Mouse (Mus musculus): ENCODE data around the gene Adipor2.
"Not testable (repeated sequence)": the region's sequence is repeated elsewhere in the genome, so short reads cannot be mapped to it uniquely, and the experiment has no call there.

Gene Adipor2

GRCm38 (mm10) chr6:119395421-119396308 is 21.8 kb downstream of the Adipor2 start:
- intact Hi-C loops (cut with DNase I): no loop called here

- intact Hi-C loops (cut with DNase I): loop anchor here (5.0 kb wide), 1 partner anchor 34 kb away; no protein-coding TSS in a partner anchor
Observed at GRCm38 (mm10) chr6:119392836-119393235, 24.7 kb downstream of the Adipor2 start.

- intact Hi-C loops (cut with DNase I): loop anchor here (5.0 kb wide), 1 partner anchor 37 kb away; no protein-coding TSS in a partner anchor
Observed at GRCm38 (mm10) chr6:119390728-119391127, 26.8 kb downstream of the Adipor2 start.

GRCm38 (mm10) chr6:119389089-119389488 is 28.4 kb downstream of the Adipor2 start:
- intact Hi-C loops (cut with DNase I): no loop called here

GRCm38 (mm10) chr6:119388650-119389012 is 28.9 kb downstream of the Adipor2 start:
- intact Hi-C loops (cut with DNase I): no loop called here

- intact Hi-C loops (cut with DNase I): no loop called here
Observed at GRCm38 (mm10) chr6:119387801-119388649, 29.5 kb downstream of the Adipor2 start.

- intact Hi-C loops (cut with DNase I): no loop called here
Observed at GRCm38 (mm10) chr6:119386821-119387220, 30.7 kb downstream of the Adipor2 start.

- intact Hi-C loops (cut with DNase I): no loop called here
Observed at GRCm38 (mm10) chr6:119386421-119386820, 31.1 kb downstream of the Adipor2 start.

GRCm38 (mm10) chr6:119385668-119386067 is 31.8 kb downstream of the Adipor2 start:
- intact Hi-C loops (cut with DNase I): no loop called here

- intact Hi-C loops (cut with DNase I): no loop called here
Observed at GRCm38 (mm10) chr6:119378631-119379030, 38.9 kb downstream of the Adipor2 start.

GRCm38 (mm10) chr6:119377613-119378012 is 39.9 kb downstream of the Adipor2 start:
- intact Hi-C loops (cut with DNase I): no loop called here

GRCm38 (mm10) chr6:119375035-119375434 is 42.5 kb downstream of the Adipor2 start:
- intact Hi-C loops (cut with DNase I): no loop called here

GRCm38 (mm10) chr6:119373000-119373705 is 44.4 kb downstream of the Adipor2 start:
- intact Hi-C loops (cut with DNase I): loop anchor here (5.0 kb wide), 1 partner anchor 54 kb away; no protein-coding TSS in a partner anchor

- intact Hi-C loops (cut with DNase I): loop anchor here (5.0 kb wide), 1 partner anchor 55 kb away; no protein-coding TSS in a partner anchor
Observed at GRCm38 (mm10) chr6:119372237-119372636, 45.3 kb downstream of the Adipor2 start.

GRCm38 (mm10) chr6:119371624-119372023 is 45.9 kb downstream of the Adipor2 start:
- intact Hi-C loops (cut with DNase I): loop anchor here (5.0 kb wide), 1 partner anchor 56 kb away; no protein-coding TSS in a partner anchor

- intact Hi-C loops (cut with DNase I): no loop called here
Observed at GRCm38 (mm10) chr6:119367382-119367781, 50.1 kb downstream of the Adipor2 start.

GRCm38 (mm10) chr6:119366800-119367199 is 50.7 kb downstream of the Adipor2 start:
- intact Hi-C loops (cut with DNase I): not testable (repeated sequence)

- intact Hi-C loops (cut with DNase I): no loop called here
Observed at GRCm38 (mm10) chr6:119363593-119363992, 53.9 kb downstream of the Adipor2 start.

- intact Hi-C loops (cut with DNase I): no loop called here
Observed at GRCm38 (mm10) chr6:119360925-119361702, 56.4 kb downstream of the Adipor2 start.

GRCm38 (mm10) chr6:119360250-119360649 is 57.3 kb downstream of the Adipor2 start:
- intact Hi-C loops (cut with DNase I): not testable (repeated sequence)
